Mouse (Mus musculus) kidney, embryonic 14.5 days (tissue): ENCODE measurements at regions not wholly inside any gene's neighbourhood (a gene's known extent, or its start where the extent isn't known, plus 50 kb on each side); places are given as distances from the start of the nearest gene placed in this dataset.

Experiments
- ATAC-seq: fragments of 200-750 bp; cut with Nextera tagmentation; 2 replicates; pipeline ENCODE4 v1.8.0; 2017; ENCODE audit warnings: moderate number of reproducible peaks, mild to moderate bottlenecking, moderate TSS enrichment, moderate library complexity; ENCODE audit not compliant: low FRiP score, low TSS enrichment
- H3K27ac ChIP-seq: fragments of 300-500 bp; sonication (generic); 2 replicates; pipeline ENCODE4 v1.5.1; 2014; ENCODE audit warnings: low read depth, mild to moderate bottlenecking, low read length, moderate library complexity, mixed read lengths
- H3K27me3 ChIP-seq: fragments of 300-500 bp; sonication (generic); 2 replicates; pipeline ENCODE4 v1.6.1; 2014; ENCODE audit warnings: mild to moderate bottlenecking, low read length; ENCODE audit not compliant: control insufficient read depth, insufficient read depth
- H3K36me3 ChIP-seq: fragments of 300-500 bp; sonication (generic); 2 replicates; pipeline ENCODE4 v1.6.1; 2014; ENCODE audit warnings: low read length, mixed read lengths; ENCODE audit not compliant: control insufficient read depth, insufficient read depth
- H3K4me1 ChIP-seq: fragments of 300-500 bp; sonication (generic); 2 replicates; pipeline ENCODE4 v1.6.1; 2014; ENCODE audit warnings: low read length, mixed read lengths; ENCODE audit not compliant: control insufficient read depth, insufficient read depth
- H3K4me2 ChIP-seq: fragments of 300-500 bp; sonication (generic); replicated peaks from 2 replicates; pipeline ENCODE4 v1.6.1; 2014; ENCODE audit warnings: low read depth, mild to moderate bottlenecking, low read length
- H3K4me3 ChIP-seq: fragments of 300-500 bp; sonication (generic); 2 replicates; pipeline ENCODE4 v1.5.1; 2014; ENCODE audit warnings: mild to moderate bottlenecking, low read length
- H3K9ac ChIP-seq: fragments of 300-500 bp; sonication (generic); 2 replicates; pipeline ENCODE4 v1.6.1; 2014; ENCODE audit warnings: low read depth, mild to moderate bottlenecking, low read length, moderate library complexity
- H3K9me3 ChIP-seq: fragments of 300-500 bp; sonication (generic); 2 replicates; pipeline ENCODE4 v1.6.1; 2016; ENCODE audit warnings: low read length; ENCODE audit not compliant: control insufficient read depth
- WGBS: fragments of 180-500 bp; shearing (Covaris S2); extraction: QIAGEN DNeasy Blood & Tissue Kit; methylation state at CpG from one replicate; pipeline ENCODE4 v1.1.7; 2014; 5-methylcytosine and 5-hydroxymethylcytosine counted together

DNA sequence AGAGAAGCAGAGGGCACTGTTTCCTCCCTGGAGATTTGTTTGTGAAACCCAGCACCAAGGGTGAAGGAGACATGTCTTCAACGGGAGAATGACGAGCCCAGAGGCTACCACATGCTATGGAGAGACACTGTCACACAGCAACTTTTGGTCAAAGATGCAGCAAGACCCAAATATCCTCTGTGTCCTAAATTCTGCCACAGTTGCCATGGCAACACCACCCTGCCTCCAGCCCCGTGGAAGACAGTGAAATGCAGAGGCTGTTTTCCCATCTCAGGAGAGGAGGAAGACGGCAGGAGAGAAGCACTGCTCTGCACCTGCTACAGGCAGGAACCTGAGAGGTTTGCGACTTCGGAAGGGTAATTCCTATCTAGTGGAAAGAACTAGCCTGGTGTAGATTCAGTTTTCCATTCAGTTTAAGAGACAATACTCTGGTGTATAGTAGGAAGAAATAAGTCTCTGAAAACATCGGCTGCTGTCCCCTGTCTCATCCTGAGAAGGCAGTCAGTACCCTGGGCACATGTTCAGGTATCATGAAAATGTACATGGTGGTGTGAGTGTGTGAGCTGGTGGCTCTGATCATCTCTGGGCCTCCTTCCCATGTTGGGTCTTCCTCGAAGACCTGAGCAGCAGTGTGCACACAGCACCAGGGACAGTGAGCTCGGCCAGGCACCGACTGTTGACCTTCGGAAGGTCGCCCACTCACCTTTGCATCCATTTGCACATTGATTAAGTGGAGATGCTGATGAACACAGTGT lies 333.6 kb downstream of the Agtpbp1 start:
- WGBS, result 58% methylated on average over 12 of the region's 12 CpGs
- H3K27ac ChIP-seq, result no peak overlapping the region
- H3K9me3 ChIP-seq, result no peaks in the 10 kb centered on the region
- H3K9ac ChIP-seq, result no peak overlapping the region
- H3K36me3 ChIP-seq, result no peaks in the 10 kb centered on the region
- H3K4me3 ChIP-seq, result no peak overlapping the region
- H3K4me2 ChIP-seq, result no peak overlapping the region
- no peaks in the 10 kb centered on the region for H3K27me3 ChIP-seq
- no peak for ATAC-seq
- H3K4me1 ChIP-seq, result no peaks in the 10 kb centered on the region

DNA sequence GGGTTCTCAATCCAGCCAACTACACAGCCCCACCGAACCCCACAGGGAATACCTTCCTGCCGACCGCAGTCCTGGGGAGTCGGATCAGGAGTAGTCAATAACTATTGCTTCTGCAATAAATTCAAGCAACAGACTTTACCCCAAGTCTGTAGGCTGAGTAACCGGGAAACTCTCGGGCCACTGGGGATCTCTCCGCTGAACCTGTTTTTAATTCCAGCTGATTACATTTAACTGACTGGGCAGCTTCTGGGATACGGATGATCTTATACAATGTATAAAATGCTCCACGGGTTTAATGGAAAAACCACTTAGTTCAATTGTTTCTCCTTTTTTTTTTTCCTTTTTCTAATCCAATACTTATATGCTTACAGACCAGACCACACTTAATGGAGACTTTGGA lies 336.6 kb downstream of the Agtpbp1 start:
- Histone ChIP-seq H3K4me3 (no peak overlapping the region), H3K36me3 (no peaks in the 10 kb centered on the region), H3K4me1 (no peaks in the 10 kb centered on the region), H3K27me3 (no peaks in the 10 kb centered on the region), H3K9ac (no peak overlapping the region), H3K4me2 (no peak overlapping the region), H3K9me3 (no peaks in the 10 kb centered on the region), H3K27ac (no peak overlapping the region)
- ATAC-seq, result no peak
- WGBS, result 88% methylated on average over 9 of the region's 9 CpGs

DNA sequence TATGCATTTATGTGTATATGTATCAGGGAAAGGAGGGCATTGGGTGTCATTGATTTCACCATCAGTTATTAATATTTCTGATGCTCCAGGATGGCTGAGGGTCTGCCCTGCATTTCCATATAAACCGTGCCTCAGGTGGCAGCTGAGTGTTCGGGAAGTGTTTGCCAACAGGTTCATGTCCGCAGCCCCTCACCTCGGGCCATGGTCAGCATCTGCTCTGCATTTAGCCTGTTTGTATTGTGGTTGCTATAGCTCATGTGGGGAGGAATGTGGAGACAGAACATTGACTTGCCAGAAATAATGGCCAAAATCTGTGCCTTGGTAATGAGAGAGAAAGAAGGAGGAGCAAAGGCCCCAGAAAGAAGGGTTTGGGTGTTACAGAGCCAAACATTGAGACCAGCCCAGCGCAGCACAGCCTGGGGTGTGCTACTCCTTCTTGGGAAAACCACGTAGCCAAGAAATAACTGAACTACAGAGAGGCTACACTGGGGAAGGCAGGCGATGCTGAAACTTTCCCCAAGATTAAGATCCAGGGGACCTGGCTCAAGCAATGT lies 338.0 kb downstream of the Agtpbp1 start:
- Histone ChIP-seq H3K9ac (no peak overlapping the region), H3K27me3 (no peaks in the 10 kb centered on the region), H3K4me3 (no peak overlapping the region), H3K27ac (no peak overlapping the region), H3K36me3 (no peaks in the 10 kb centered on the region), H3K4me2 (no peak overlapping the region), H3K9me3 (no peaks in the 10 kb centered on the region), H3K4me1 (no peaks in the 10 kb centered on the region)
- WGBS, result 92% methylated on average over 7 of the region's 7 CpGs
- ATAC-seq, result no peak

DNA sequence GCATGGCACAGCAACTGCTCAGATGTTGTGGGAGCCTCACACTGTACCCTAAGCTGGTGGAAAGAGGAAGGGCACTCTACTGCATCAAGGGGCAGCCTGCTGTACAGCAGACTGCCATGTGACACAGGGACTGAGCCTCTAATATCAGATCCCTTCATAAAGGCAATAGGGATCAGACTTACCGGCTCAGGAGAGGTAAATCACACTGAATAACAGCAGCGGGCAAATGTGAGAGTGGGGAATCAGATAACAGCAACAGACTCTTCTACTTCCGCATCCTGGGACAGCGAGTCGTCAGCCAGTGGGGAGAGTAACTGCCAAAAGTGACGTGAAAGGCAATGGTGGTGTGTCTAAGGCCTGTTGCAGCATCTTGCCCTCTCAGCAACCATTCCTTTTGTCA lies 339.0 kb downstream of the Agtpbp1 start:
- Histone ChIP-seq H3K9ac (no peak overlapping the region), H3K27ac (no peak overlapping the region), H3K4me3 (no peak overlapping the region), H3K36me3 (no peaks in the 10 kb centered on the region), H3K4me1 (no peaks in the 10 kb centered on the region), H3K4me2 (no peak overlapping the region), H3K27me3 (no peaks in the 10 kb centered on the region), H3K9me3 (no peaks in the 10 kb centered on the region)
- no peak for ATAC-seq
- 53% methylated on average over 6 of the region's 6 CpGs for WGBS

- no peak overlapping the region for H3K4me2 ChIP-seq
- WGBS, result 92% methylated on average over 1 of the region's 1 CpGs
- H3K9me3 ChIP-seq, result no peaks in the 10 kb centered on the region
- H3K4me3 ChIP-seq, result no peak overlapping the region
- H3K4me1 ChIP-seq, result no peaks in the 10 kb centered on the region
- H3K9ac ChIP-seq, result no peak overlapping the region
- H3K27ac ChIP-seq, result no peak overlapping the region
- no peak for ATAC-seq
- H3K36me3 ChIP-seq, result no peaks in the 10 kb centered on the region
- H3K27me3 ChIP-seq, result no peaks in the 10 kb centered on the region
Measured at GRCm38 (mm10) chr13:59244622-59245021, 340.4 kb downstream of the Agtpbp1 start.

- H3K27ac ChIP-seq, result no peak overlapping the region
- H3K36me3 ChIP-seq, result no peaks in the 10 kb centered on the region
- no peak overlapping the region for H3K9ac ChIP-seq
- ATAC-seq, result no peak
- H3K4me2 ChIP-seq, result no peak overlapping the region
- no peaks in the 10 kb centered on the region for H3K4me1 ChIP-seq
- H3K27me3 ChIP-seq, result no peaks in the 10 kb centered on the region
- no peak overlapping the region for H3K4me3 ChIP-seq
- WGBS, result 65% methylated on average over 4 of the region's 4 CpGs
- no peaks in the 10 kb centered on the region for H3K9me3 ChIP-seq
Measured at GRCm38 (mm10) chr13:59242671-59243070, 342.4 kb downstream of the Agtpbp1 start.

GRCm38 (mm10) chr13:59238696-59239095 lies 346.3 kb downstream of the Agtpbp1 start:
- no peak for ATAC-seq
- Histone ChIP-seq H3K27me3 (no peaks in the 10 kb centered on the region), H3K27ac (no peak overlapping the region), H3K36me3 (no peaks in the 10 kb centered on the region), H3K9ac (no peak overlapping the region), H3K9me3 (no peaks in the 10 kb centered on the region), H3K4me1 (no peaks in the 10 kb centered on the region), H3K4me2 (no peak overlapping the region), H3K4me3 (no peak overlapping the region)
- WGBS, result 50% methylated on average over 1 of the region's 1 CpGs

DNA sequence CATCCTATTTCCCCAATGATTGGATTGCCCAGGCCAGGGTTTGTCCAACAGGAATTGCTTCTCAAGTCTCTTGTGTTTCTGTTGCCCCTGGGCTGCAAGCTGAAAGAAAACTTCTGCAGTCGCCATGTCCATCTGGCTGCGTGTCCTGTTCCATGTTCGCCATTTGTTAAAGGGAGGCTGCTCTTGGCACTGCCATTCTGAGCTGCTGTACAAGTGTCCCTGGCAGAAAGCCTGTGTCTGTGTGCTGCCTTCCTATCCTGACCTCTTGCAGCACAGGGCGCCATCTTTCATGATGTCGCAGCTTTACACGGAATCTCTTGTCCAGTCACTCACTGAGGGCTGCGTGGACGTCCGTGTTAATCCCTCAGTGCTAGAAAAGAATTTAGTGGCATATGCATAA lies 349.2 kb downstream of the Agtpbp1 start:
- WGBS, result 86% methylated on average over 9 of the region's 9 CpGs
- no peaks in the 10 kb centered on the region for H3K9me3 ChIP-seq
- no peak overlapping the region for H3K9ac ChIP-seq
- H3K27ac ChIP-seq, result no peak overlapping the region
- ATAC-seq, result no peak
- no peak overlapping the region for H3K4me3 ChIP-seq
- no peak overlapping the region for H3K4me2 ChIP-seq
- H3K4me1 ChIP-seq, result no peaks in the 10 kb centered on the region
- H3K36me3 ChIP-seq, result no peaks in the 10 kb centered on the region
- no peaks in the 10 kb centered on the region for H3K27me3 ChIP-seq

GRCm38 (mm10) chr13:59229111-59229541 lies 355.9 kb downstream of the Agtpbp1 start:
- no peaks in the 10 kb centered on the region for H3K36me3 ChIP-seq
- 80% methylated on average over 6 of the region's 6 CpGs for WGBS
- no peaks in the 10 kb centered on the region for H3K9me3 ChIP-seq
- no peaks in the 10 kb centered on the region for H3K4me1 ChIP-seq
- H3K27me3 ChIP-seq, result no peaks in the 10 kb centered on the region
- no peak overlapping the region for H3K27ac ChIP-seq
- ATAC-seq, result 0 out of 2 replicates have a peak, but pooled peaks have one; percentile 35
- H3K9ac ChIP-seq, result no peak overlapping the region
- no peak overlapping the region for H3K4me3 ChIP-seq
- no peak overlapping the region for H3K4me2 ChIP-seq
